Mouse (Mus musculus) intestine, embryonic 16.5 days (tissue): Measurements from ENCODE around the gene 4930519G04Rik. TPM values are rescaled to one million over a fixed set of nuclear protein-coding genes. Genes with fewer than 3 reads are reported as not detected.

Experiments used
- ATAC-seq: fragments of 200-750 bp; cut with Nextera tagmentation; 2 replicates; pipeline ENCODE4 v1.8.0; 2017; ENCODE audit warnings: moderate TSS enrichment, moderate library complexity
- H3K27ac ChIP-seq: fragments of 300-500 bp; sonication (generic); 2 replicates; pipeline ENCODE4 v1.5.1; 2014; ENCODE audit warnings: mild to moderate bottlenecking, low read length
- H3K27me3 ChIP-seq: fragments of 300-500 bp; sonication (generic); replicated peaks from 2 replicates; pipeline ENCODE4 v1.6.1; 2014; ENCODE audit warnings: low read length, control low read depth, mixed read lengths; ENCODE audit not compliant: control insufficient read depth, insufficient read depth
- H3K36me3 ChIP-seq: fragments of 300-500 bp; sonication (generic); 2 replicates; pipeline ENCODE4 v1.6.1; 2014; ENCODE audit warnings: low read length, control low read depth; ENCODE audit not compliant: control insufficient read depth, insufficient read depth
- H3K4me1 ChIP-seq: fragments of 300-500 bp; sonication (generic); 2 replicates; pipeline ENCODE4 v1.6.1; 2014; ENCODE audit warnings: low read length, control low read depth, mixed read lengths; ENCODE audit not compliant: control insufficient read depth, insufficient read depth
- H3K4me2 ChIP-seq: fragments of 300-500 bp; sonication (generic); 2 replicates; pipeline ENCODE4 v1.6.1; 2014; ENCODE audit warnings: low read depth, low read length, control low read depth
- H3K4me3 ChIP-seq: fragments of 300-500 bp; sonication (generic); 2 replicates; pipeline ENCODE4 v1.5.1; 2014; ENCODE audit warnings: mild to moderate bottlenecking, low read length
- H3K9ac ChIP-seq: fragments of 300-500 bp; sonication (generic); 2 replicates; pipeline ENCODE4 v1.6.1; 2014; ENCODE audit warnings: low read depth, low read length
- H3K9me3 ChIP-seq: fragments of 300-500 bp; sonication (generic); 2 replicates; pipeline ENCODE4 v1.6.1; 2016; ENCODE audit warnings: low read length, control low read depth; ENCODE audit not compliant: control insufficient read depth
- WGBS: fragments of 180-500 bp; shearing (Covaris S2); extraction: QIAGEN DNeasy Blood & Tissue Kit; methylation state at CpG from one replicate; pipeline ENCODE4 v1.1.7; 2014; 5-methylcytosine and 5-hydroxymethylcytosine counted together
- polyA plus RNA-seq: library from polyadenylated mRNA; unstranded; fragments of >200 nt; fragmentation: Nextera tagmentation; extraction: Ambion mirVana; gene quantifications from 2 replicates; pipeline ENCODE4 v1.2.1, GENCODE M21; 2015

The 4930519G04Rik gene
- polyA plus RNA-seq, 1 experiment from 2014 or later, result not detected

- 81% methylated on average over 10 of the region's 10 CpGs for WGBS
- ATAC-seq, result no peak
Observed at GRCm38 (mm10) chr5:114809181-114809756, 44.2 kb upstream of the 4930519G04Rik start.

GRCm38 (mm10) chr5:114809826-114810225 is 43.6 kb upstream of the 4930519G04Rik start:
- Histone ChIP-seq H3K4me2 (no peak overlapping the region), H3K27me3 (no peaks in the 10 kb centered on the region), H3K4me3 (no peak overlapping the region), H3K27ac (no peak overlapping the region), H3K4me1 (0 out of 2 replicates have a peak, but pooled peaks cover 8% of the 10 kb centered on the region), H3K9ac (no peak overlapping the region), H3K9me3 (no peaks in the 10 kb centered on the region), H3K36me3 (peaks cover 5% of the 10 kb centered on the region; the same call in 1 of the 2 replicates)
- 87% methylated on average over 5 of the region's 5 CpGs for WGBS
- no peak for ATAC-seq

More at GRCm38 (mm10) chr5:114809181-114809756, 44.2 kb upstream of the 4930519G04Rik start:
- Histone ChIP-seq H3K4me3 (no peak overlapping the region), H3K36me3 (peaks cover 8% of the 10 kb centered on the region; the same call in 1 of the 2 replicates), H3K9me3 (no peaks in the 10 kb centered on the region), H3K4me2 (no peak overlapping the region), H3K4me1 (0 out of 2 replicates have a peak, but pooled peaks cover 8% of the 10 kb centered on the region), H3K27me3 (no peaks in the 10 kb centered on the region), H3K9ac (no peak overlapping the region), H3K27ac (no peak overlapping the region)

- no peaks in the 10 kb centered on the region for H3K36me3 ChIP-seq
- peak overlapping the region; percentile 67 for H3K4me2 ChIP-seq
- 0 out of 2 replicates have a peak, but pooled peaks cover 5% of the 10 kb centered on the region for H3K4me1 ChIP-seq
- peak overlapping the region; percentile 75 for H3K27ac ChIP-seq
- ATAC-seq, result peak; percentile 96
- H3K9me3 ChIP-seq, result no peaks in the 10 kb centered on the region
- WGBS, result under 1% methylated on average over 50 of the region's 50 CpGs
- peak overlapping the region; percentile 98 for H3K4me3 ChIP-seq
- peak overlapping the region; percentile 89 for H3K9ac ChIP-seq
- H3K27me3 ChIP-seq, result no peaks in the 10 kb centered on the region
Observed at GRCm38 (mm10) chr5:114813525-114814181, 39.8 kb upstream of the 4930519G04Rik start.

- WGBS, result 53% methylated on average over 6 of the region's 6 CpGs
- no peak for ATAC-seq
- H3K36me3 ChIP-seq, result no peaks in the 10 kb centered on the region
Observed at GRCm38 (mm10) chr5:114816599-114816998, 36.9 kb upstream of the 4930519G04Rik start.

GRCm38 (mm10) chr5:114818124-114818523 is 35.3 kb upstream of the 4930519G04Rik start:
- ATAC-seq, result no peak
- WGBS, result 79% methylated on average over 10 of the region's 11 CpGs
- Histone ChIP-seq H3K27me3 (no peaks in the 10 kb centered on the region), H3K4me2 (no peak overlapping the region), H3K27ac (no peak overlapping the region), H3K9ac (no peak overlapping the region), H3K9me3 (no peaks in the 10 kb centered on the region), H3K4me3 (no peak overlapping the region), H3K36me3 (no peaks in the 10 kb centered on the region), H3K4me1 (no peaks in the 10 kb centered on the region)

More at GRCm38 (mm10) chr5:114816599-114816998, 36.9 kb upstream of the 4930519G04Rik start:
- H3K4me3 ChIP-seq, result no peak overlapping the region
- H3K27me3 ChIP-seq, result no peaks in the 10 kb centered on the region
- H3K27ac ChIP-seq, result no peak overlapping the region
- 0 out of 2 replicates have a peak, but pooled peaks cover 5% of the 10 kb centered on the region for H3K4me1 ChIP-seq
- H3K4me2 ChIP-seq, result no peak overlapping the region
- no peak overlapping the region for H3K9ac ChIP-seq
- no peaks in the 10 kb centered on the region for H3K9me3 ChIP-seq

GRCm38 (mm10) chr5:114822796-114823688 is 30.4 kb upstream of the 4930519G04Rik start, which contains the start of gene 1500011B03Rik:
Gene 1500011B03Rik, minus strand, starts transcription at chr5:114823468.
- peak within 1 kb of the TSS; percentile 69 for H3K9ac ChIP-seq
- H3K4me1 ChIP-seq, result no peaks in the 10 kb centered on the region; the same call in 1 of the 2 replicates
- peak within 1 kb of the TSS; percentile 68; the same call in 1 of the 2 replicates for H3K27ac ChIP-seq
- peak within 1 kb of the TSS; percentile 60 for H3K4me3 ChIP-seq
- H3K27me3 ChIP-seq, result no peaks in the 10 kb centered on the region
- WGBS, result 8% methylated on average over 53 of the region's 53 CpGs
- H3K9me3 ChIP-seq, result no peaks in the 10 kb centered on the region
- ATAC-seq, result peak; percentile 71
- H3K36me3 ChIP-seq, result no peaks in the 10 kb centered on the region
- peak within 1 kb of the TSS; percentile 77 for H3K4me2 ChIP-seq

- H3K36me3 ChIP-seq, result no peaks in the 10 kb centered on the region
- H3K4me1 ChIP-seq, result no peaks in the 10 kb centered on the region; the same call in 1 of the 2 replicates
- H3K27me3 ChIP-seq, result no peaks in the 10 kb centered on the region
- ATAC-seq, result no peak
- no peaks in the 10 kb centered on the region for H3K9me3 ChIP-seq
- no peak overlapping the region for H3K9ac ChIP-seq
- 26% methylated on average over 9 of the region's 9 CpGs for WGBS
- no peak overlapping the region for H3K4me3 ChIP-seq
- H3K27ac ChIP-seq, result no peak overlapping the region
- 0 out of 2 replicates have a peak overlapping the region, but pooled peaks have one; percentile 14 for H3K4me2 ChIP-seq
Observed at GRCm38 (mm10) chr5:114824197-114824596, 29.3 kb upstream of the 4930519G04Rik start.

GRCm38 (mm10) chr5:114825978-114826691 is 27.3 kb upstream of the 4930519G04Rik start:
- Histone ChIP-seq H3K9me3 (no peaks in the 10 kb centered on the region), H3K27ac (peak overlapping the region; percentile 83), H3K4me1 (no peaks in the 10 kb centered on the region; the same call in 1 of the 2 replicates), H3K36me3 (no peaks in the 10 kb centered on the region), H3K4me2 (peak overlapping the region; percentile 80), H3K27me3 (no peaks in the 10 kb centered on the region), H3K9ac (peak overlapping the region; percentile 69), H3K4me3 (peak overlapping the region; percentile 49)
- 4% methylated on average over 27 of the region's 27 CpGs for WGBS
- peak; percentile 96 for ATAC-seq
